Mouse (Mus musculus) cerebellum, adult 8-10 months (tissue): ENCODE measurements around the gene Ctf2.
"Not testable (repeated sequence)": the region's sequence is repeated elsewhere in the genome, so short reads cannot be mapped to it uniquely, and the experiment has no call there.

Source experiments
- DNase-seq: peaks from one replicate; pipeline ENCODE4 v3.0.0; 2022

The Ctf2 gene

DNA sequence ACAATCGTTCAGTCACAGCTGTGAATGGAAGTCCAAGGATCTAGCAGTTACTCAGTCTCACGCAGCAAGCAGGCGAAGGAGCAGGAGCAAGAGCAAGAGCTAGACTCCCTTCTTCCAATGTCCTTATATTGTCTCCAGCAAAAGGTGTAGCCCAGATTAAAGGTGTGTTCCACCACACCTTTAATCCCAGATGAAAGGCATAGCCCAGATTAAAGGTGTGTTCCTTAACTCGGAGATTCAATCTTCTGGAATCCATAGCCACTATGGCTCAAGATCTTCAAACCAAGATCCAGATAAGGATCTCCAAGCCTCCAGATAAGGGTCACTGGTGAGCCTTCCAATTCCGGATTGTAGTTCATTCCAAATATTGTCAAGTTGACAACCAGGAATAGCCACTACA, at the start of gene Ctf2:
Gene Ctf2 (minus strand): TSS at position 101 of the 400 bp plus-strand sequence.
- not testable (repeated sequence) for DNase-seq

DNA sequence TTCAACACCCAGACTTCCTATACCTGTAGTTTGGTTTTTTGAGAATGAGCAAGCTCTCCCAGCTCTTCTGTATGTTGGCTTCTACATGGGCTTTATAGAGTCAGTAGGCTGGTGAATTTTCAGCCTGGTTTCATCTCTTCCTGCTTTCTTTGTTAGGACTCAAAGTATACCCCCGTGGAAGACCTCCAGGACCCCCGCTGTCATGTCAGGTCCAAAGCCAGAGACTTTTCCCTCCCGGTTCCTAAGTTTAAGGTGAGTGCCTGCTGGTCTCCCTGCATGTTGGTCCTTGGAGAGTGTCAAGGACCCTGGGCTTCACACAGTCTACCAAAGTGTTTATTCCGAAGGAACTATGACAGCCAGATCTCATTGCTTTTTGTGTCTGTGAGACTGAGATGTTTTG, 46.4 kb upstream of the Ctf2 start:
- peak; percentile 43 for DNase-seq

DNA sequence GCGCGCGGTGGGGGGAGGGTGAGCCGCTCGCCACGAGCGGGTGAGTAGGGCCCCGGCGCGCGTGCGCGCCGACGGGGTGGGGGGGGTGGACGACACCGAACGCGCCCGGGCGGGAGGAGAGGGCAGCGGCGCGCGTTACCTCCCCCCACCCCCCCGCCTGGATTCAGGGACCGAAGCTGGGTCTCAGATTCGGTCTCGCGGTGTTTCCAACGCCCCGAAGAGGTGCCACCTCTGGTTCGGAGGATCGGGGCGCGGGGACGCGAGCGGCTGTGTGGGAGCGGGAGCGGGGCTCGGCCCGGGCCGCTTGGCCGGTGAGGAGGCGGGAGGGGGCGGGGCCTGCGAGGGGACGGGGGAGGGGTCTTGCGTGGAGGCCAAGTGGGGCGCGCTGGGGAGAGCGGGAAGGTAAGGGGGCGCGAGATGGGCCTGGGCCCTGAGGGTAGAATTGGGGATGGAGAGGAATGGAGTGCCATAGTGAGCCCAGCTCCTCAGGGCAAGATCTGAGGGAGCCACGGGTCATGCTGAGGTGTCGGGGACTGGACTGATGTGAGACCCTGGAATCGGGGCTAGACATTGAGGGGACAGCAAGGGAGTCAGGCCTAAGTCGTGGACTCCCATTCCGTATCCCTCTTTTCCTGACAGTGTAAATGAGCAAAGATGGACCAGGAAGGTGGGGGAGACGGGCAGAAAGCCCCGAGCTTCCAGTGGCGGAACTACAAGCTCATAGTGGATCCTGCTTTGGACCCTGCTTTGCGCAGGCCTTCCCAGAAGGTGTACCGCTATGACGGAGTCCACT, 45.7 kb upstream of the Ctf2 start:
- peak; percentile 60 for DNase-seq

DNA sequence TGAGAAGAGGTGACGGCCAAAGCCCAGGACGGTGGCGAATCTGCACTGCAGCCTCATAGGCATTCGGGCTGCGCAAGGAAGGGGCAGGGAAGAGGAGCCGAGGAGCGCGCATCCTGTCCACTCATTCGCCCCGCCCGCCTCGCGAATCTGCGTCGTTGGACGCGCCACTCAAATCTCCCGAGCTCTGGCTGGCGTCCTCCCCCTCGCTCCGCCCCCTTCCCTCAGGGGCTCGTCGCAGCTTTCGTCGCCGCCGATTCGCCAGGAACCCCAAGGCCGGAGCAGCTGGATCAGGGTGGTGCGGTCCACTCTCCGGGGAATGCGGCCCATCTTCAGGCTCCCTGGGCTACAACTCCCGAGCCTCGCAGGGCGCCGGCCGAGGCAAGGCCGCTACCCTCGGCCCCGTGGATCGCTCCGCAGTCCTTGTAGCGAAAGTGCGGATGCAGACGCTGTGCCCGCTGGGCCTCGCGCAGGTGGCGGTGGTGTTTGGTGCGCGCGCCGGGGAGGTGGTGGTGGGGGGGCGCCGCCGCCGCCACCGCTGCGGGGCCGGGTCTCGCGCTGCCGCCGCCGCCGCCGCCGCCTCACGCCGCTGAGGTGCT, 45.0 kb upstream of the Ctf2 start:
- DNase-seq = peak; percentile 98

DNA sequence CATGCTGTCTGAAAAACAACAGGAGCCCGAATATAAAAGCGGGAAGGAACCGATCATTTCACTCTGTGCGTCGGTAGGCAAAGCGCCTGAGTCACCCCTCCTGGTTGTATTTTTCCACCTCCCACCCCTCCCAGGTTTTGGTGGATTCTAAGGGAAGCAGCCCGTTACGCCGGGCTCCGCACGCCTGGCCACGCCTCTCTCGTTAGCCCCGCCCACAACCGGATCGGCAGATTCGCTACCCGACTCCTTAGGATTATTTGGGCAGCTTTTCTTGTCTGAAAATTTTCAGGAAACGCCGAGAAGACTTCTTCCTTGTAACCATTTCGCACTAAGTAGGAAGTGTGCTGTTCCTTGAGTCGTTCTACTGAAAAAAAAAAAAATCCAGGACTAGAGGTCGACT, 44.5 kb upstream of the Ctf2 start, which contains the start of gene Setd1a:
Gene Setd1a (plus strand): TSS at position 245 of the 400 bp plus-strand sequence.
- peak; percentile 91 for DNase-seq

DNA sequence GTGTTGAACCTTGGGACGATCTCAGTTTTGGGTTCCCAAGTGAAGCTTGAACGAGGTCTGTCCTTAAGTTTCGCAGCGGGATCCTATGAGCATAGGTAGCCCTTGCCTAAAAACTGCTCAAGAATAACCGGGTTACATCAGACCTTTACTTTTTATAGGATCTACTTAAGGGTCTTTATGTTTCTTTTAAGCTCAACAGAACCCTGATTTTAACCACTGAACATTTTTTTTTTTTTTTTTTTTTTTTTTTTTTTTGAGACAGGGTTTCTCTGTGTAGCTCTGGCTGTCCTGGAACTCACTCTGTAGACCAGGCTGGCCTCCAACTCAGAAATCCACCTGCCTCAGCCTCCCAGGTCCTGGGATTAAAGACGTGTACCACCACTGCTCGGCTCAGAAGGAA, 43.9 kb upstream of the Ctf2 start:
- not testable (repeated sequence) for DNase-seq

DNA sequence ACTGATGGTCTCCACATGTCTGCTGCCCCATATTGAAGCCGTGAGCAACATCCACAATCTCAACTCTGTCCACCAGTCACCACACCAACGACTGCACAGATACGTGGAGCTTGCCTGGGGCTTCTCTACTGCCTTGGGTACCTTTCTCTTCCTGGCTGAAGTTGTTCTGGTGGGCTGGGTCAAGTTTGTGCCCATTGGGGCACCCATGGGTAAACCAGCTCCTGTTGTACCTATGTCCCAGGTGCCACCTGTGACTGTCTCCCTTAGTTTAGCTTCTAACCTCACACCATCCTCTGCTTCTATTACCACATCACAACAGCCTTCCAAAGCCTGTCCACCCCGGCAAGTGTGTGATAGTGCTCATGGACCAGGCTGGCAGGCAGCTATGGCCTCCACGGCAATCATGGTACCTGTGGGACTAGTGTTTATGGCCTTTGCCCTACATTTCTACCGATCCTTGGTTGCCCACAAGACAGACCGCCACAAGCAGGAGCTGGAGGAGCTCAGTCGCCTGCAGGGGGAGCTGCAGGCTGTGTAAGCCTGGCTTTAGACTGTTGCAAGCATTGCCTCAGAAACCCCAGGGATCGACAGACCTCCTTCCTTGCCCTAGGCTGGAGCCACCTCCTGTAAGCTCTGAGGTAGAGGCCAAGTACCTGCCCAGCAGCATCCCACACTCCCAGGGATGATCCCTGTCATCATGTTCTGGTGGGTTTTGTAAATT, 41.9 kb upstream of the Ctf2 start:
- peak; percentile 78 for DNase-seq

DNA sequence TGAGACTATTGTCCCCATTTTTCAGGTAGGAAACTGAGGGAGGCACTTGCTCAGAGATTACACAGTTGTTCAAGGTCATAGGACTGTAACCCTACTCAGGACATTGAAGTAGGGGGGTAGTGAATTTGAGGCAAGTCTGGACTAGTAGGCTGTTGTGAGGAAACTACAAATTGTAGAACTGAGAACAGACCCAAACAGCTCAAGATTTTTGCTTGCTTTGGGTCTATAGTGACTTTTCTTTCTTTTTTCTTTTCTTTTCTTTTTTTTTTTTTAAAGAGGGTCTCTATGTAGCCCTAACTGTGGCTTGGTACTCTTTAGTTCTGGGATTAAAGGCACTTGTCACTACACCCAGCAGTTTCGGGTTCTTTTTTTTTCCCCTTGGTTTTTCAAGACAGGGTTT, 40.6 kb upstream of the Ctf2 start:
- DNase-seq = no peak

DNA sequence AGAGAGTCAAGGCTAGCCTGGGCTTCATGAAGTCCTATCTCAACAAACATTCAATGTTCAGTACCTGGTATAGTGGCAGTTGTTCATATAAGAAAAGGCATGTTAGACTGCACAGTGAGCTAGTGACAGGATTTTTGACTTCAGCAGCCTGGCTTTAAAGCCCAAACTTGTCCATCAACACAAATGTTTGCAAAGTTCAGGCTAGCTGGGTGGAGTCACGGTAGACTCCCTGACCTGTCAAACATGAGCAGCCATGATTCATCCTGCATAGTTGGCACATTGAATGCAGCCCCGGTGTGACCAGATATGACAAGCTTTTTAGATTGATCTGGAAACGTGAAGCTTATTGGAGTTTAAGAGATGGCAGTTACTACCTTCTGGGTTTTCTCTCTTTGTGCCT, 40.1 kb upstream of the Ctf2 start:
- no peak for DNase-seq

DNA sequence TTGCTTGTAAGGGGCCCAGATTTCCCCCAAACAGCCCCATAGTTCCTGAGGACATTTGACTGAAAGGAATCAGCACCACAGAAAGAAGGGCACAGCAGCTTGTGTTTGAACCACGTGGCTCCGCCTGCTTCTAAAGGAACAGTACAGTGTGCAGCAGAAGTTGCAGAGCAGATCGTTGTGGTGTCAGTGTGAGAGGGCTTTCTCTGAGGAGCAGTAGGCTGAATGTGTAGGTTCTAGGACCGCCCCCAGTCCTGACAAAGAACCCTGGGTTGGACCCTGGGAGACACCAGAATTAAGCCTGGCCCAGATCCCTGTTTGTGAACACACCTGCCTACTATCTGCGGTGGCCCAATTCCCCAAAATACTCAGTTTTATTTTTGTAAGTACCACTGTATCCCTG, 39.3 kb upstream of the Ctf2 start:
- DNase-seq = peak; percentile 30

DNA sequence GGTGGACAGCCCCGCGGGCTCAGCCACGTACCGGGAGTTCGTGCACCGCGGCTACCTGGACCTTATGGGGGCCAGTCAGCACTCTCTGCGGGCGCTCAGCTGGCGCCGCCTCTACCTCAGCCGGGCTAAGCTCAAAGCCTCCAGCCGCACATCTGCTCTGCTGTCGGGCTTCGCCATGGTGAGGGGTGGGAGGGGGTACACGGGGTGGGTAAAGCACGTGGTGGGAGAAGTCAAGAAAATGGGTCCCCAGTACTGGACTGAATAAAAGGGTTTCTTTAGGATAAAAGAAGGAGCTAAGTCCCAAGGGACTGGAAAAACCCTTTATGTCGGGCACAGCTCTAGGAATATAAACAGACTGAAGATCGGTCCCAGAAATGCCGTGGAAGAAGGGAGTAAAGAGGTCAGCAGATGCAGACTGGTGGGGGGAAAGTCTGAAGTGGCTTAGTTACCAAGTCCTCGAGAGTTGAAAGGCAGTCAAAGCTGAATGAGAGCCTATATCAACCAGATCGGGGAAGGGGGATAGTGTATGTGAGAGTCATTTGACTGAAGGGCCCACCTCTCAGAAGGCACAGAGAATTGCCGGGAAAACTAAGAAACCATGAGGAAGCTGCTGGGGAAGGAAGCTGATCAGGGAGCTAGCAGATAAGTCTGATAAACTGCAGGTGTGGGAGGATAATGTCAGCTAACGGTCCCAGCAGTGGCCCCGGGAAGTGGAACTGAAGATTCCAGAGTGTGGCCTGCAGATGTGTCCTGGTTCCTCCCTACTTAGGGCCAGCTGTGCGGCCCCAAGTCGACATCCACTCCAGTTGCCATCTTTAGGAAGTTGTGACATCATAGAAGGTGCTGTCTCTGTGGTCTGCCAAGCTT, 38.3 kb upstream of the Ctf2 start:
- peak; percentile 24 for DNase-seq

DNA sequence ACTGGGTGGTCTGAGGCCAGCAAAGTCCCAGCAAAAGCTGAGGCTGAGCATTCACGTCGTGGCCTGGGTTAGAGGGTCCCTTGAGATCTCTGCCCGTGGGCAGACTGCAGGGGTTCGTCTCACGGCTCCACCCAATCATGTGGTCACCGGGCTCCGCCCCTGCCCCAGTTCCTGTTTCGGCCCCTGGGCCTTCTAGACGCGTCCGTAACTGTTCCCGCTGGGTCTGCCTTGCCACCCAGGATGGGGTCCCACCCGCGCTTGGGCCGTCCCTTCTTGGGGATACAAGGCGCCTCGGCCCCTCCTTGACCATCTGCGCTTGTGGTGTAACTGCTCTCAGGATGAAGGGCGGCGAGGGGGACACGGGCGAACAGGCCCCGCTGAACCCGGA, 37.7 kb upstream of the Ctf2 start, which contains the start of gene Orai3:
Gene Orai3 (plus strand): TSS at position 165 of the 388 bp plus-strand sequence.
- DNase-seq = peak; percentile 72

DNA sequence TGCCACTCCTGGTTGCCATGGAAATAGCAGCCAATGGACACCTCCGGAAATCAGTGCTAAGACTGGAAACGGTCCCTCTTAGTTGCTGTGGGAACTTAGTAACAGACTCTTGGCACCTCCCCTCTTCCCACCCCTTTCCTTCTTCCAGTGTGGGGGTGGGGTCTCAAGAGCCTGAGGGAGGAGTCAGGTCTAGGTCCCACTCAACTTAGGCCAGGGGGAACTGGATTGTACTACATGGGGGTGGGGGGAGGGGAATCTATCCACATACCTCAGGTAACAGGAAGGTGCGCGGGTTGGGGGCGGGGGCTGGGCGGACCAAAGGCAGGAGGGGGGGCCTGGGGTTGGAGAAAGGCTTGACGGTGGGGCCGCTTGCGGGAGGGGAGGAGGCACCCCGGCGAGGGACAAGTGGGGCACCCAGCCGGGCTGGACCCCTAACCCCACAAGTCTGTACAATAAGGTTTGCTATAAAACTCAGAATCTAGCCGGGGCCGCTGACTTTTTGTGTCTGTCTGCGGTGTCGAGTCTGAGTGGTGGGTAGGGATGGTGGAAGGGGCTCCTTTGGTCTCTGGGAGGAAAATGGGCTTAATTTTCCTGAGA, 37.1 kb upstream of the Ctf2 start:
- peak; percentile 87 for DNase-seq

DNA sequence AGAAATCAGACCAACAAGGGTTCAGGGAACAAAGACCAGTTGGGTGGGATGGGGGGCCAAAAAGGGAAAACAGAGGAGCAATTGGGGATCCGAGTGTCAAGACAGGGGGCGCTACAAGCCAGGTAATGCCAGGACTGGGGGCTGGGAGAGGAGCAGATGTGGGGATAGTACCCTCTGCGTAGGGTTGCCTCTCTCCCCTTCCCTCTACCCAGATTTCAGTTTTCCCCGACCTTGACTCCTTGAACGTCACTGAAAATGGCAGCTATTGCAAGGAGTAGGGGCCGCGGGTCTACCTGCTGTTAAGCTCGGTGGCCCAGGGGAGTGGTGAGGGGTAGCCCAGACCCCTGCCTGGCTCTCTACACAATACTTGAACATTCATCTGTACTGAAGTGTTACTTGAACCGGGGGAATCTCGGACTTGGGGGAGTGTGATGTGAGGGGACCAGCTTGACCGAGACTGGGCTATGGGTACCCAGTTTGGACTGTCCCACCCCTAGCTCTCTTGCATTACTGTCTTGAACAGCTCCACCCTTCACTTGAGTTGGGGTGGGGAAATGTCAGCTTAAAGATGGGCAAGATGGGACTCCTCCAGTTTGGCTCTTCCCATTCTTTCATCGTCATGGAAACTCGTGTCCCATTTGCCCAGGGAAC, 36.5 kb upstream of the Ctf2 start:
- no peak for DNase-seq

DNA sequence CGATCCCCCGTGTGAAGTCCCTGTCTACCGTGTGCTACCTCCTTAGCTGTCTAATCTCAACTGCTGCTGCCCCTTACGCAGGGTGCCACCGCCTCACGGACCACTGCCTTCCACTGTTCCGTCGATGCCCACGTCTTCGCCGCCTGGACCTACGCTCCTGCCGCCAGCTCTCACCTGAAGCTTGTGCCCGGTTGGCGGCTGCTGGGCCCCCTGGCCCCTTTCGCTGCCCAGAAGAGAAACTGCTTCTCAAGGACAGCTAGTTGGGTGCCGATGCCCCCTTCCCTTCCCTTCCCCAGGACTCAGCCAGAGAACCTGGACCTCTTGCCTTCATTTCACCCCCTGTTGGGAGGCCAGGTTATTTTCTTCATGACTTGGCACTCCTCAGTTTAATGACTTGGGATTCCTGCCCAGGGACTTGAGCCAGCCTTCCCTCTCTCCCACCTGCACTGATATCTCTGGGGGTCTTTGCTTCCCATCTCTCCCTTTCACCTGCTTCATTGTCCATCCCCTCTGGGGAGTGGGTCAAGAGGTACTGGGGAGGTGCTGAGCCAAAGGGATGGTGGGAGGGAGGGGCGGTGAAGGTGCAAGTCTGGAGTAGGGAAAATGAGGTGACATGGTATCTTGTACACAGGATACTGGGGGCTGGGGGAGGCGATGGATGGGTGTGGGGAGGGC, 35.8 kb upstream of the Ctf2 start:
- DNase-seq = peak; percentile 27

DNA sequence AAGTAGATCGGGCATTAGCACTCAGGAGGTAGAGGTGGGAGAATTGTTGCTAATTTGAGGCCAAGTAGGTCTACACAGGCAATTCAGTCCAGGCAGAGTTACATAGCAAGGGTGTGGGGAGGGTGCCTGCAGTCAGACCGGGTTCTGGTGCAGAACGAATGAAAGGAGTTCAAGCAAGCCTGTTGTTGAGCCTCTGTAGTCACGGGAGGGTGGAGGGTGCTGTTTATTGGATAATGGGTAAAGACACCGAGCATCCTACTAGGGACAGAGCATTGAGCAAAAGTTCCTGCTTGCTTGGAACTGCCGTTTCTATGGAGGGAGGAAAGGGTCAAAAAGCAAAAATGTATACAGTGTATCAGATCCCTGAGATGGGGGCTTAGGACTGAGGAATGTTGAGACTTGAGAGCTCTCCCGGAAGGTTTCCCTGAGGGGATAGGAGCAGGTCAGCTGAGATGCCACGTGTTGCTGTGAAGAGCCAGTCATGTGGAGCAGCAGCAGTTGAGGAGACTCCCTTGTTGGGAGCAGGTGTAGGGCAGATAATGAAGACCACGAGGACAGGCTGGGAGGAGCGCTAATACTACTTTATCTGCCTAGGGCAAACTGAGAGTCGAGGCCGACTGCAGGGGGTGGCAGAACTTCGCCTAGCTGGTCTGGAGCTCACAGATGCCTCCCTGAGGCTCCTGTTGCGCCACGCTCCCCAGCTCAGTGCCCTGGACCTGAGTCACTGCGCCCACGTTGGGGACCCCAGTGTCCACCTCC, 35.1 kb upstream of the Ctf2 start:
- DNase-seq = peak; percentile 23

DNA sequence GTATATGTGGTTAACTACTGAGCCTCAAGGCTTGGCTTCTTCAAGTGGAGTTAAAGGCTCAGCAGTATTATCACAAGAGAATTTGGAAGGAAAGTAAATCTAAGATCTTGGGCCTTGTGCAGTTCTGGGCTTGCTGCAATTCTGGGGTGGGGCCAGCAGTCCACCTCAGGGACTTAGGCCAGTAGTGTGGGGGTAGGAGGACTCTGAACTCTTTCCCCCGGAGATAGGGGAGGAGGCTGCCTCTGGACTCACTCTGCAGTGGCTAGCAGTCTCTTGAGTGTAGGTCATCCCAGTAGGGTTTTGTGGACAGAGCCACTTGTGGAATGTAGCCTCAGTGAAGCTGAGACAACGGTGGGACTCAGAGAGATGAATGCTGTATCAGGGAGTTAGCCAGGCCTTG, 33.8 kb upstream of the Ctf2 start:
- DNase-seq = no peak

DNA sequence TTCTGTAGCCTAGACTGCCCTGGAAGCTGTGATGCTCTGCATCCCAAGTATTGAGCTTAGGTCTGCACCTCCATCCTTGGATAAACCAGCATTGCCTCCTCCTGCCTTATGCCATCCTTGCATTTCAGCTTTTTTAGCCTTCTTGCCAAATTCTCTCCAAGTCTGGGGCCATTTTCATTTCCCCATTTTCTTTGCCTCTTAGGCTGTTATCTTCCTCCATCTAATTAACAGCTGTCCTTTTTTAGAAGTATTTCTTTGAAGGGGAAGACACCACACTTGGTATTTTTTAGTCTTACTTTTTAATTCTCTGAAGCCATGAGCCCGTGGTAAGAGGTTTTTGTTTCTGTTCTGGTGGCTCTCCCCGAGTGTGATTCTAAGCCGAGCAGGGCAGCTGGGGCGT, 31.7 kb upstream of the Ctf2 start:
- no peak for DNase-seq

DNA sequence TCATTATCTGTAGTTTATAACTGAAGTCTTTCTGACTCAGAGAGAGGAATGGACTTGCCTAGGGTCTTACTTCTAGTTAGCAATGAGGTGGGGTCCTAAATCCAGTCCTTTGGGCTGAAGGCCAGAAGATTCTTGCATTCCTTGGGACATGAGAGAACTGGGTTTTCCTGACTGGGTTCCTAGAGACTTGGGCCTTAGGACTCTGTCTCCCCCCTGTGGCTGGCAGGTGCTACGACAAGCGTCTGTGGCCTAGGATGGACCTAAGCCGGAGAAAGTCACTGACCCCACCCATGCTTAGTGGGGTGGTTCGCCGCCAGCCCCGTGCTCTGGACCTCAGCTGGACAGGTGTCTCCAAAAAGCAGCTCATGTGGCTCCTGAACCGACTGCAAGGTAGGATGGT, 29.1 kb upstream of the Ctf2 start:
- DNase-seq = peak; percentile 75

DNA sequence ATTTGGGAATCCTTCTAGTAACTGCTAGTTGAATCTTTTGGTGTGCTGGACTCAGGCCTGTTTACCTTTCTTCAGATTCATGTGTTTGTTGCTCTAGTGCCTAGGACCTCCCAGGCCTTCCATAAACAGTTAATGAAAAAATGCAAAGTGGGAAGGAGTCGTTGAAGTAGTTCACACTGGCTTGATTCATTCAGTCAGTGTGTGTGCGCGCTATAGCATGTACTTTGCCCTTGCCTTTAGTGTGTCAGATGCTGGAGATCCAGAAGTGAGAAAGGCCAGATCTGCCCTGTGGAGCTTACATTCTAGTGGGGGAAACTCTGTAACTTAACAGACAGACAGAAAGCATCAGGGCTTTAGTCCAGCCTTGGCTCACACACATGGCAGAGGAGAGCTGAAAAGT, 28.5 kb upstream of the Ctf2 start:
- DNase-seq = no peak

DNA sequence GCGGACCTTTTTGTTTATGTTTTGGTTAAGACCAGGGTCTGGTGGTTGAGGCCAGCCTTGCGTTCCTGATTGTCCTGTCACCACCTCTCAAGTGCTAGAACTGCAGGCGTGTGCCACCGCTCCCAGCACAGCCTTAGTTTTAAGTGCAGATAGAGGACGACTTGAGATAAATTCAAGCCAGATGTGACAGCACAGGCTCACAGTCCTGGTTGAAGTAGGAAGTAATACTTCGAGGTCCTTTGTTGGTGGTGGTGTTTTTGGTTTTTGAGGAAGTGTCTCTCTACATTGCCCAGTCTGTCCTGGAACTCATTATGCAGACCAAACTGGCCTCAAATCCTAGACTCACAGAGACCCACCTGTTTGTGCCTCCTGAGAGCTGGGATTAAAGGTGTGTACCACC, 27.8 kb upstream of the Ctf2 start:
- DNase-seq = no peak
